Mouse (Mus musculus) adrenal gland, adult 18-20 months (tissue): ENCODE measurements around the gene Med12l. TPM values are rescaled to one million over a fixed set of nuclear protein-coding genes. Genes with fewer than 3 reads are reported as not detected.
"Not testable (repeated sequence)": the region's sequence is repeated elsewhere in the genome, so short reads cannot be mapped to it uniquely, and the experiment has no call there.

Experiments used
- DNase-seq, 2 experiments: peaks; one replicate each; pipeline ENCODE4 v3.0.0; 2021 to 2022; ENCODE audit warnings: low spot score in 2 of 2
- total RNA-seq, 2 experiments: library from RNA; stranded (reverse); gene quantifications; 1 replicate in 1 of 2; 2 replicates in 1 of 2; pipeline ENCODE4 v1.2.3; 2021

The Med12l gene
- total RNA-seq, 2 experiments from 2014 or later: 10.6 to 13.1 TPM

DNA sequence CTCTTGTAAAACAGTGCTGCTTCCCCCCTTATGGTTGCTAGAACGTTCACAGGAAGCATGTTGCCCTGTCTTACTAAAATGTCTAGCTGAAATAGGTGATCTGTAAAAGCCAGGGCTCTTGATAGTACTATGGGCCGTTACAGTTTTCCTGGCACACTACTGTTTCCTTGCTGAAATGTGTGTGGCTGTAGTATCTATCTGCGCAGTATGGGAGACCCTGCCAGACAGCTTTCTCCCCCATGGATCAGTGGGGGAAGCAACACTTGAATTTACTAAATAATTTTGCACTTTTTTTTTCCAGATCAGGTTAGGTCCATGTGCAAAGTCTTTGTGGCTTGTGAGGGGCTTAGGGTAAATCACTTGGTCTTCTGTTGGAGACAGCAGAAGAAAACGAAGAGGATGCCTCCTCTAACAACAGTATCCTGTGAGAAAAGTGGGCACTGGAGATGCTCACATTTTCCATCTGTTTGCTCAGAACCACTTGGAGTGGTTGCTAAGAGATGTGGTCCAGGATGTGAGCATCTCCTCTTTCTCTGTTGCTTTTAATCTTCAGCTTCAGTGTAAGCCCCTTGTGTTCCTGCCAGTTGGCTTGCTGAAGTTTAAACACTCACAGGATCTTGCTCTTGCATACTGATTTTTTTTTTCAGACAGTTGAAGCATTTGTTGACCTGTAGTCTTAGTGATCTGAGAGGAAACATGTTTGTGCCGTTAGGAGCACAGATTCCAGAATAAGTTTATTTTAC lies 130.5 kb downstream of the Med12l start:
- no peak for DNase-seq

DNA sequence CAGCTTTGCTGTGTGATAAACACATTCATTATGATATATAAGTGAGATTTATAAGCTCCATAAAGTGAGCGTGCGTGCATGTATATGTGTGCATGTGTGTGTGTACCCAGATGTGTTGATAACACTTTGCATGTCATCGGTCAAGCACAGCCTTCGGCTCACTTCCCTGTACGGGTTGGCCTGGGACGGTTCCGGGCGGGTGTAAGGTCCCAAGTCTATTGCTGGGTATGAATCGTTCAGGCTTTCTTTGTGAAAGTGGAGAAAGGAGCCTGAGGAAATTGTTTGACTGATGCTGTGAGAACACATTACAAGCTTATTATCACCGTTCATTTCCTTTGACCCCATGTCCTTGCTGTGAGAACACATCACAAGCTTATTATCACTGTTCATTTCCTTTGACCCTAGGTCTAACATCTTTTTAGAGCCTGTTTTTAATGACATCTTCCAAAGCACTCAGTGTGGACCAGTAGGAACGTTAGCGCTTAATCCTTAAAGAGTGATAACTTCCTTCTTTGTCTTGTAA lies 133.4 kb downstream of the Med12l start:
- no peak for DNase-seq

- DNase-seq: no peak
Observed at GRCm38 (mm10) chr3:59139651-59140051, 134.0 kb downstream of the Med12l start.

DNA sequence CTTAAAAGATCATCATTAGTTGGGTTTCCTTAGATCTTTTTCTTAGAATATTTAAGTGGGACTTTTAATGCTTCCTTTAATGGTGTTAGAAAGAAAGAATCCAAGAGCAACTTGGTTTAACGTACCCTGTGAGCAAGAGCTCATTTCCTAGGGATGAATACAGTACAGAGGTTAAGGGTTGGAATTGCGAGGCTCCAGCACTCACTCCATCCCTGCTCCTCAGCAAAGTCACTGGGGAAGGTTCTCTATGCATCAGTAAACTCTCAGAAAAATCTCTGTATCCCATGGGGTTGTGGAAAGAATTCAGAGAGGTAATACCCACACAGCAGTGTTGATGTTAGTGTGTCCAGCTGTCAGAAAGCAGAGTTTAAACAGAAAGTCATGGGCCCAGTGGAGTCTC lies 134.5 kb downstream of the Med12l start:
- DNase-seq: no peak

- DNase-seq: not testable (repeated sequence)
Observed at GRCm38 (mm10) chr3:59140941-59141340, 135.3 kb downstream of the Med12l start.

- DNase-seq: no peak
Observed at GRCm38 (mm10) chr3:59141507-59142305, 136.1 kb downstream of the Med12l start.

- DNase-seq: no peak
Observed at GRCm38 (mm10) chr3:59145194-59145593, 139.6 kb downstream of the Med12l start.

DNA sequence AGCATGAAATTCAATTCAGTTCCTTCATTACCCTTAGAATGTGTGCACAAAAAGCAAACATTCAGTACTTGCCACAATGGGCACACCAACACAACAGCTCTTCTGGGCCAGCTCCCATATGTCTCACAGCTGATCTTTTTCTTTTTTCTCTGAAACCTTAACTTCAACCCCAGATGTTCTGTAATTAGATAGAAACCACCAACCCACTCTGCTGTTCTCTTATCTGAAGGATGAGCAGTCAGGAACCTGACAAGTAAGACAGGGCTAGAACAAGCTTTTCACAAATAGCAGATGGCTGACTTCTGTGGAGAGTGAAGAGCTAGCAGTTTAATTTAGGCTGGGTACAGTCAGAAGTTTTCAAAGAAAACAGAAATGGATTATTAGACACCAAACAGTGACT lies 144.0 kb downstream of the Med12l start:
- DNase-seq: no peak

- DNase-seq: no peak
Observed at GRCm38 (mm10) chr3:59150624-59151023, 145.0 kb downstream of the Med12l start.

- DNase-seq: peak in 1 of 2 experiments; percentile 24
Observed at GRCm38 (mm10) chr3:59153424-59153823, 147.8 kb downstream of the Med12l start, which contains the start of gene P2ry14. Gene P2ry14, minus strand, starts transcription at chr3:59153618.

- no peak for DNase-seq
Observed at GRCm38 (mm10) chr3:59154888-59155287, 149.3 kb downstream of the Med12l start.

DNA sequence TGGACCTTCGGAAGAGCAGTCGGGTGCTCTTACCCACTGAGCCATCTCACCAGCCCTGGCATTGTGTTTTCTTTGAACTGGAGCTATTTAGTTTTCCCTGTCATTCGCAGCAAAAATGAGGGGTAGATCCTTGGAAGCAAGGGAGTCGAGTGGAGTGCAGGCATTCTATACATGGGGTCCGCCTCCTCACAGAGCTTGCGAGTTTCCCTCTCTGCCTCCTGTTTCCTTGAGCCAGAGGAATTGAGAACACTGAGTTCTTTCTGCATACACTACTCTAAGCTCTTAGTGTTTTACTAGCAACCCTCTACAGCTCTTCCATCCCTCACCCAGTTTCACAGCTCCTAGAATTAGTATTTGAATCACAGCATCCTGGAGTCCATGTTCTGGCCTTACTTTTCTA lies 149.8 kb downstream of the Med12l start:
- no peak for DNase-seq

DNA sequence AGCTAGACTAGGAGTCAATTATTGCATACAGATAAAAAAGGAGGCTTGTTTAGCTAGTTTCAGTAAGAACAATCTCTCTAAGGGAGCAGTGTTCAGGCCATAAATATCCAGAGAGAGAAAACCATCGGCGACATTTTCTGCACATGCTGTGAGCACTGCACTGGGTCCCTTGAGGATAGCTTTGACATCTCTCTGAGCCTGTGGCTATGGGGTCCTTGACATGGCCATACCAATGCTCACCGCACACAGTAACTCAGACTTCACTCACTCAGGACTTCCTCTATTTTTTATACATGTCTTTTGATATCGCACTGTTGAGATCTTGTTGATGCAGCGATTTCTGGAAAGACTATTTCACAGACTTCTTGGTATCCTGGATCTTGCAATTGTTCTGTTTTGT lies 151.4 kb downstream of the Med12l start:
- DNase-seq: no peak

GRCm38 (mm10) chr3:59160465-59160864 lies 154.8 kb downstream of the Med12l start:
- no peak for DNase-seq

DNA sequence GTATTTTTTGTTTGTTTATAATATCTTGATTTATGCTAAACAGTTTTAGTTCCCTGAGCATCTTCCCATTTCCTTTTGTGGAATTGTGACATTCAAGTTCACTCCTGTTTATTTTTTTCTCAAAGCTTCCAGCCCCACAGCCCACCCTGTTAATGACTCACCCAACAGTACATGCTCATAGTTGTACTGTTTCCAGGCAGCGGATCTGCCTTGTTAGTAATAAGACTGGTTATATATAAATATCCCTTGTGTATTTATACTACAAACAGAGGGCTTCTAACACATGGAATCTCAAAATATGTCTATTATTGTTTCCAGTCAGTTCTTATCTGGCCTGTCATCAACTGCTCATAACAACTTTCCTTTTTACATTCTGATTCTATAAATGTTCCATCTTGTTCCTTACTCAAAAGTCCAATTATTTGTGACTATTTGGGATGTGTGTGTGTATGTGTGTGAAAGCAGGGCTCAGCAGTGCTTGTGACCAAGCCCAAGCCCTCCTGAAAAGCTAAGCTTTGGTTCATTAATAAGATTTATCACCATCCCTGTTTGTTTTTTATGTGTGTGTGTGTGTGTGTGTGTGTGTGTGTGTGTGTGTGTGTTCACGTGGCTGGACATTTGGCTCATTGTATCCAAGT lies 161.9 kb downstream of the Med12l start:
- DNase-seq: no peak

GRCm38 (mm10) chr3:59168476-59168875 lies 162.9 kb downstream of the Med12l start:
- no peak for DNase-seq

GRCm38 (mm10) chr3:59169215-59169614 lies 163.6 kb downstream of the Med12l start:
- no peak for DNase-seq

- DNase-seq: no peak
Observed at GRCm38 (mm10) chr3:59169921-59170627, 164.4 kb downstream of the Med12l start.

- no peak for DNase-seq
Observed at GRCm38 (mm10) chr3:59174426-59175154, 169.0 kb downstream of the Med12l start.

DNA sequence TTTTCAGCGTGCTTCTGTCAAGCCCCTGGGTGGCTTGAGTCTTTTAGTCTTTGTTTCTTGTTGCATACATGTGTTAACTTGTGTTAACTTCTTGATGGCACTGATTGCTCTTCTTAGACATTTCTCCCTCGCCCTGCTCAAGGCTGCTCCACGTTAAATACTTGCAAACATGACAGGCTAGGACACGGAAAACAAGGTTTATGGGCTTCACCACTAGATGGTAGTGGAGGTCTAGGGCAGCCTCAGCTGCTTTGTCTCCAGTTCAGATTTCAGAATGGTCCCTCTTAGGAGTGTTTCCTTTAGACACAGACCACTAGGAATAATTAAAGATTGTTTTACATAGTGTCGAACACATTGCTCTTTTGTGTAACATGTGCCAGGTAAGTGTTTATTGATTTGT lies 169.6 kb downstream of the Med12l start:
- peak in 1 of 2 experiments; percentile 29 for DNase-seq
